Mouse (Mus musculus): Measurements from ENCODE around the gene Slc31a2. TPM values are rescaled to one million over a fixed set of nuclear protein-coding genes. Genes with fewer than 3 reads are reported as not detected.
"Not testable (repeated sequence)": the region's sequence is repeated elsewhere in the genome, so short reads cannot be mapped to it uniquely, and the experiment has no call there.

The Slc31a2 gene
- polyA plus RNA-seq, 1 experiment from 2014 or later = 26.5 TPM

DNA sequence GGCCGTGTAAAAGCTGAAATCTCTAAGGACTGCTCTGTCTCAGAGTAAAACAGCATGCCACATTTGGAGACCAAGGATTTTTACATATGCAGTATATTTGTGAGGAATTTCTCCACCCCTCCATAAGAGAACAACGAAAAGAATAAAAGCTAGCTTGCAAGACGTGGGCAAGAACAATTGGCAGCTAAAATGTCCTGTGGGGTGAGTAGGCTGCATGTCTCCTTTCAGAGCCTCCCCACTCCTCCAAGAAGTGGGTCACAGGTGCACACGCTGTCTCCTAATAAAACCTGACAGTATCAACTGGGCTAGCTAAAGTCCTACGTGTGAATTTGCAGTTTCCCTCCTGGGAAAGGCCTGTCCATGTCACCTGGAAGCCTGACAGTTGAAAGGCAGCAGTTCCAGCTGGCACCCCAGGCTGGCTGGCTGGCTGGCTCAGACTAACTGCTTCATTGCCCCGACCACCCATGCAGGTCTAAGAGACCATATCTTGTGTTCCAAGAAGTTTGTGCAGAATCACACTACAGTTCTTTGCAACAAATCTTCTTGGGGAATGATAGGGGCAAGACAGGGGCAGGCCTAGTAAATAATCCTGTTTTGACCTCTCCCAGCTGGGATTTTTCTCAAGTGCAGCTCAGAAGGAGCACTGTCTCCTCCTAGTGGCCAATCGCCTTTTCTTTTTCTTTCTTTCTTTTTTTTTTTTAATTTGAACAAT is 927 bp downstream of the Slc31a2 start:
- 0 out of 2 replicates have a peak, but pooled peaks cover 7% of the 10 kb centered on the region for H3K4me1 ChIP-seq
- no peak overlapping the region for H3K27ac ChIP-seq
- WGBS = 18% methylated on average over 7 of the region's 7 CpGs
- H3K9ac ChIP-seq = no peak overlapping the region
- no peak overlapping the region for H3K4me2 ChIP-seq
- H3K4me3 ChIP-seq (replicated peaks) = no peak overlapping the region
- peak; percentile 87 for ATAC-seq (replicated peaks; ENCODE audit: low FRiP score)
- H3K36me3 ChIP-seq = no peaks in the 10 kb centered on the region
- H3K9me3 ChIP-seq (replicated peaks) = no peaks in the 10 kb centered on the region
- no peaks in the 10 kb centered on the region for H3K27me3 ChIP-seq

- 72% methylated on average over 10 of the region's 10 CpGs for WGBS
- Histone ChIP-seq H3K4me3 (replicated peaks) (no peak overlapping the region), H3K36me3 (no peaks in the 10 kb centered on the region), H3K9ac (no peak overlapping the region), H3K9me3 (replicated peaks) (no peaks in the 10 kb centered on the region), H3K27me3 (no peaks in the 10 kb centered on the region), H3K27ac (no peak overlapping the region), H3K4me1 (0 out of 2 replicates have a peak, but pooled peaks cover 7% of the 10 kb centered on the region), H3K4me2 (no peak overlapping the region)
- ATAC-seq (replicated peaks; ENCODE audit: low FRiP score) = no peak
Observed at GRCm38 (mm10) chr4:62265154-62265836, 2.9 kb downstream of the Slc31a2 start.

- H3K36me3 ChIP-seq; H3K4me3 ChIP-seq (replicated peaks); H3K9me3 ChIP-seq (replicated peaks); ATAC-seq (replicated peaks; ENCODE audit: low FRiP score); H3K27me3 ChIP-seq; H3K9ac ChIP-seq; H3K4me1 ChIP-seq; H3K27ac ChIP-seq; H3K4me2 ChIP-seq: not testable (repeated sequence)
- 69% methylated on average over 7 of the region's 7 CpGs for WGBS
Observed at GRCm38 (mm10) chr4:62266016-62266415, 3.7 kb downstream of the Slc31a2 start.

DNA sequence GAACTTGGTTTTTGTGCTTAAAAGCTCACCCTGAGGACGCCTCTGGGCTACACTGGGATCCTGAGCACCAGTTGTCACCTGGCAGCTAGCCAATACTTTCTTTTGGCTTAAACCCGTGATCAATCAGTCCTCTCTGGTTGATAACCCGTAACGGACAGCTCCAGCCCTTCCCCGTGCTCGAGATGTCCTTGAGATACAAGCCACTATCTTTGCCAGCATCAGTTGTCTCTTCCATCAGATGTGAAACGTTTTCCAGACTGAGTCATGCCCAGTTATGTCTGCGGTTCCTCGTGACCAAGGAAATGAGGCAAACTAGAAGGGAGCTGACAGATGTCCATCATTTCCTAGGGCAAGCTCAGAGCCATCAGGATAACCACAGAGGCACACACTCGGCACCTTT is 4.7 kb downstream of the Slc31a2 start:
- Histone ChIP-seq H3K27ac (no peak overlapping the region), H3K36me3 (no peaks in the 10 kb centered on the region), H3K9ac (no peak overlapping the region), H3K9me3 (replicated peaks) (no peaks in the 10 kb centered on the region), H3K4me1 (0 out of 2 replicates have a peak, but pooled peaks cover 7% of the 10 kb centered on the region), H3K27me3 (no peaks in the 10 kb centered on the region), H3K4me2 (no peak overlapping the region), H3K4me3 (replicated peaks) (no peak overlapping the region)
- whole genome bisulfite sequencing = 67% methylated on average over 10 of the region's 10 CpGs
- no peak for ATAC-seq (replicated peaks; ENCODE audit: low FRiP score)

- Histone ChIP-seq H3K9me3 (replicated peaks) (no peaks in the 10 kb centered on the region), H3K9ac (no peak overlapping the region), H3K4me1 (peaks cover 6% of the 10 kb centered on the region; the same call in 1 of the 2 replicates), H3K4me2 (no peak overlapping the region), H3K36me3 (no peaks in the 10 kb centered on the region), H3K27me3 (no peaks in the 10 kb centered on the region), H3K27ac (no peak overlapping the region), H3K4me3 (replicated peaks) (no peak overlapping the region)
- no peak for ATAC-seq (replicated peaks; ENCODE audit: low FRiP score)
- 92% methylated on average over 10 of the region's 10 CpGs for WGBS
Observed at GRCm38 (mm10) chr4:62272696-62273095, 10.3 kb downstream of the Slc31a2 start.

DNA sequence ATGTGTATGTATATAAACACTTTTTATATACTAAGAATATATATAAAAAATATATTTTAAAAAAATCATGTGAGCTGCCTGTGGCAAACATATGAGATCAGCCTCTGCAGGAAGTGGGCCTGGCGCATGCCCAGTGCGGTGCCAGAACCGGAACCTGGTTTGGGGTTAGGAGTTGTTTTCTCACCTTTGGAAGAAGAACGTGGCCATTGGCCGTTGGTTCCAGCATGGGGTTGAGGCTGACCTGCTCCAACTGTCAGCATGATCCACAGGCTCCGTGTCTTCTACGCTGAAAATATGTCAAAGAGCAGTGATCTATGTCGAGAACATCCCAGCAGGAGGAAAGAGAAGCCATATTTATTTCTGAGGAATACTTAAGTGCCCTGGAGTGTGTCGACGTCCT is 11.6 kb downstream of the Slc31a2 start:
- ATAC-seq (replicated peaks; ENCODE audit: low FRiP score) = no peak

GRCm38 (mm10) chr4:62274841-62275536 is 12.6 kb downstream of the Slc31a2 start:
- Histone ChIP-seq H3K4me1 (peaks cover 9% of the 10 kb centered on the region; the same call in 1 of the 2 replicates), H3K9me3 (replicated peaks) (no peaks in the 10 kb centered on the region), H3K4me2 (no peak overlapping the region), H3K4me3 (replicated peaks) (no peak overlapping the region), H3K36me3 (no peaks in the 10 kb centered on the region), H3K9ac (no peak overlapping the region), H3K27me3 (no peaks in the 10 kb centered on the region), H3K27ac (no peak overlapping the region)
- WGBS = 33% methylated on average over 12 of the region's 12 CpGs
- ATAC-seq (replicated peaks; ENCODE audit: low FRiP score) = no peak; the same call in 1 of the 2 replicates

More for the DNA sequence above, 11.6 kb downstream of the Slc31a2 start:
- Histone ChIP-seq H3K9ac (no peak overlapping the region), H3K27me3 (no peaks in the 10 kb centered on the region), H3K9me3 (replicated peaks) (no peaks in the 10 kb centered on the region), H3K4me2 (no peak overlapping the region), H3K4me1 (peaks cover 9% of the 10 kb centered on the region; the same call in 1 of the 2 replicates), H3K27ac (no peak overlapping the region), H3K4me3 (replicated peaks) (no peak overlapping the region), H3K36me3 (no peaks in the 10 kb centered on the region)
- 86% methylated on average over 10 of the region's 10 CpGs for WGBS

DNA sequence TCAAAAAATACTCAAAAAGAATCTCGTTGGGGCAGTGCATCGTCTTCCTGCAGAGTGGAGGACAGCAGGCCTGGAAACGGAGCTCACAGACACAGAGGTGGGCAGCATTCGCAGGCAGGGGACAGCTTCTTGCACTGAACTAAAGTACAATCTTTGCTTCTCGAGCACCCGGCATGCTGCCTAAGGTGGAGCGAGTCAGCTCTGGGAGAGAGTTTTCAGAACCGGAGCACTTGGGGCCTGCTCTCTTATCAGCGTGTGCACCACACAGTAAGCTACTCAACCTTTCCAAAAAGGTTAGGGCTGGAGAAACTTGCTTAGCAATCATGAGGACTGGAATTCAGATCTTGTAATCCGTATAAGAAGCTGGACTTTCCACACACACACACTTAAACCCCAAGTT is 14.3 kb downstream of the Slc31a2 start:
- H3K9me3 ChIP-seq (replicated peaks) = no peaks in the 10 kb centered on the region
- H3K27ac ChIP-seq = no peak overlapping the region
- WGBS = 88% methylated on average over 10 of the region's 10 CpGs
- H3K4me1 ChIP-seq = peaks cover 9% of the 10 kb centered on the region; the same call in 1 of the 2 replicates
- no peaks in the 10 kb centered on the region for H3K27me3 ChIP-seq
- no peak overlapping the region for H3K4me2 ChIP-seq
- ATAC-seq (replicated peaks; ENCODE audit: low FRiP score) = no peak
- H3K9ac ChIP-seq = no peak overlapping the region
- no peak overlapping the region for H3K4me3 ChIP-seq (replicated peaks)
- H3K36me3 ChIP-seq = no peaks in the 10 kb centered on the region

DNA sequence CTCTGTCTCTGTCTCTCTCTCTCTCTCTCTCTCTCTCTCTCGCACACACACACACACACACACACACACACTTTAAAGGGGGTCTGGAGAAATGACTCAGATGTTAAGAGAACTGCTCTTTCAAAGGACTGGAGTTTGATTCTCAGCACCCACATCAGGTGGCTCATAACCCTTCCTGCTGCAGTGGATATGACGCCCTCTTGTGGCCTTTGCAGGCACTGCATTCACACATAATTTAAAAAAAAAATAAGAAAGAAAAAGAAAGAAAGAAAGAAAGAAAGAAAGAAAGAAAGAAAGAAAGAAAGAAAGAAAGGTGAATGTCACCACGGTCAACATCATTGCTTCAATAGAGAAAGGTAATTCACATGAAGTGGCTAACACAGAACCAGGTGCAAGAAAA is 14.9 kb downstream of the Slc31a2 start:
- Histone ChIP-seq H3K9ac (no peak overlapping the region), H3K4me3 (replicated peaks) (no peak overlapping the region), H3K36me3 (no peaks in the 10 kb centered on the region), H3K4me1 (peaks cover 9% of the 10 kb centered on the region; the same call in 1 of the 2 replicates), H3K27me3 (no peaks in the 10 kb centered on the region), H3K9me3 (replicated peaks) (no peaks in the 10 kb centered on the region), H3K27ac (no peak overlapping the region), H3K4me2 (no peak overlapping the region)
- no peak for ATAC-seq (replicated peaks; ENCODE audit: low FRiP score)
- WGBS = 69% methylated on average over 3 of the region's 3 CpGs

- Histone ChIP-seq H3K9ac (no peak overlapping the region), H3K4me3 (replicated peaks) (no peak overlapping the region), H3K4me1 (peaks cover 9% of the 10 kb centered on the region; the same call in 1 of the 2 replicates), H3K27me3 (no peaks in the 10 kb centered on the region), H3K36me3 (no peaks in the 10 kb centered on the region), H3K27ac (no peak overlapping the region), H3K4me2 (no peak overlapping the region), H3K9me3 (replicated peaks) (no peaks in the 10 kb centered on the region)
- WGBS = 67% methylated on average over 4 of the region's 4 CpGs
- peak; percentile 80 for ATAC-seq (replicated peaks; ENCODE audit: low FRiP score)
Observed at GRCm38 (mm10) chr4:62278081-62278480, 15.7 kb downstream of the Slc31a2 start.

GRCm38 (mm10) chr4:62281319-62281718 is 19.0 kb downstream of the Slc31a2 start:
- Histone ChIP-seq H3K27me3 (no peaks in the 10 kb centered on the region), H3K4me2 (no peak overlapping the region), H3K4me1 (peaks cover 2% of the 10 kb centered on the region; the same call in 1 of the 2 replicates), H3K9me3 (replicated peaks) (no peaks in the 10 kb centered on the region), H3K9ac (no peak overlapping the region), H3K4me3 (replicated peaks) (no peak overlapping the region), H3K27ac (no peak overlapping the region), H3K36me3 (no peaks in the 10 kb centered on the region)
- ATAC-seq (replicated peaks; ENCODE audit: low FRiP score) = no peak
- 70% methylated on average over 5 of the region's 5 CpGs for WGBS

- Histone ChIP-seq H3K4me2 (no peak overlapping the region), H3K27ac (no peak overlapping the region), H3K9me3 (replicated peaks) (no peaks in the 10 kb centered on the region), H3K4me1 (peaks cover 14% of the 10 kb centered on the region), H3K36me3 (no peaks in the 10 kb centered on the region), H3K9ac (no peak overlapping the region), H3K27me3 (no peaks in the 10 kb centered on the region), H3K4me3 (replicated peaks) (no peak overlapping the region)
- ATAC-seq (replicated peaks; ENCODE audit: low FRiP score) = no peak
- WGBS = 83% methylated on average over 7 of the region's 7 CpGs
Observed at GRCm38 (mm10) chr4:62282969-62283368, 20.6 kb downstream of the Slc31a2 start.
